In the genomic region with DNA sequence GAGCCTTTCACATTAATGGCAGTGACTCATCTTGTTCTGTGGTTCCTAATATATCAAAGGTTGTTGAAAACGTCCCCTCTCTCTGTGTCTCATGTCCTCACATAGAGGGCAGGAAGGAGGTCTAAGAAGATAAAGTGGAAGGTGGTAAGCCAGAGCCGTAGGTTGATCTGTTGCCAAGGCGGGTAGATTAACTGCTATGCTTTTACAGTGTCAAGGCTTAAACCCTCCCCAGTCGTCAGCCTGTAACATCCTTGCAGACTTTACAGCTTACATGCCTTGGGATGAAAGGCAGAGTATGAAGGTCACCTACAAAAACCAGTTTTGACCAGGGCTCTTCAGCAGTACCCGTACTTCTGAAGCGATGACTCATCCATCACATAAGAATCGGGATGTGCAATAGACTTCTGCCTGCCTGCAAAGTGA, we compare ENCODE assay signal across 13 mouse cellular contexts. TPM values are rescaled to one million over a fixed set of nuclear protein-coding genes. Genes with fewer than 3 reads are reported as not detected.
DNase-seq lines count a peak whose midpoint lies in the region; ATAC-seq and TF ChIP-seq lines count a peak whose summit lies in the region.
"Had no signal": no experiment of that assay in that cellular context is flagged by ENCODE, and none has a peak within 500 bp of the region (broad histone marks: within the 10 kb centered on the region; RNA-seq: fewer than 3 reads in every experiment).

No protein-coding gene starts in this region.

- H3K4me3 ChIP-seq in heart, embryonic 16.5 days (ENCODE audit: low read length) = no peak overlapping the region
- no peak overlapping the region for H3K4me3 ChIP-seq in G1E (ENCODE audit: low read depth, low read length)
- peak overlapping the region; percentile 0 for H3K4me3 ChIP-seq in megakaryocyte, embryonic 14.5 days (replicated peaks)
- no peak overlapping the region for H3K4me3 ChIP-seq in midbrain, embryonic 13.5 days (replicated peaks)
- H3K4me3 ChIP-seq: hindbrain, embryonic 10.5 days; kidney, embryonic 15.5 days; limb, embryonic 15.5 days had no signal

- 42% methylated on average over 7 of the region's 7 CpGs for WGBS in heart, embryonic 16.5 days
- 91% methylated on average over 7 of the region's 7 CpGs for WGBS in midbrain, embryonic 13.5 days

- intact Hi-C loops in heart, postnatal 10 days (cut with DNase I) = no loop called here

- no peaks in the 10 kb centered on the region for H3K27me3 ChIP-seq in heart, embryonic 16.5 days (ENCODE audit: control insufficient read depth, insufficient read depth, low read length)
- no peaks in the 10 kb centered on the region for H3K27me3 ChIP-seq in G1E (ENCODE audit: insufficient read depth, low read length)
- no peaks in the 10 kb centered on the region for H3K27me3 ChIP-seq in megakaryocyte, embryonic 14.5 days (replicated peaks)
- H3K27me3 ChIP-seq in midbrain, embryonic 13.5 days = no peaks in the 10 kb centered on the region
- H3K27me3 ChIP-seq: kidney, embryonic 15.5 days; limb, embryonic 15.5 days had no signal

- ATAC-seq in heart, embryonic 16.5 days (replicated peaks; ENCODE audit: extremely low read depth, insufficient read depth, low FRiP score) = 0 out of 2 replicates have a peak, but pooled peaks have one; percentile 14
- ATAC-seq in G1E (ENCODE audit: extremely low read depth, insufficient number of reproducible peaks, low FRiP score, poor library complexity, severe bottlenecking) = 0 out of 2 replicates have a peak, but pooled peaks have one; percentile 9
- peak; percentile 74 for ATAC-seq in common myeloid progenitor, adult 5-6 weeks (replicated peaks; ENCODE audit: low read depth, poor library complexity, severe bottlenecking)
- ATAC-seq in midbrain, embryonic 13.5 days = no peak

- no peaks in the 10 kb centered on the region for H3K36me3 ChIP-seq in heart, embryonic 16.5 days (ENCODE audit: control insufficient read depth, insufficient read depth)
- no peaks in the 10 kb centered on the region for H3K36me3 ChIP-seq in G1E (replicated peaks)
- peaks cover 7% of the 10 kb centered on the region for H3K36me3 ChIP-seq in megakaryocyte, embryonic 14.5 days (replicated peaks; ENCODE audit: low read length)
- H3K36me3 ChIP-seq in midbrain, embryonic 13.5 days = no peaks in the 10 kb centered on the region
- H3K36me3 ChIP-seq: hindbrain, embryonic 10.5 days; kidney, embryonic 15.5 days; limb, embryonic 15.5 days had no signal

- TF ChIP-seq CTCF in G1E (IDR thresholded peaks at IDR 0.05; ENCODE audit: low read depth, low read length) = no peak

- no peak overlapping the region for H3K9ac ChIP-seq in heart, embryonic 16.5 days (ENCODE audit: low read length)
- no peak overlapping the region for H3K9ac ChIP-seq in midbrain, embryonic 13.5 days (replicated peaks)
- H3K9ac ChIP-seq: kidney, embryonic 15.5 days; limb, embryonic 15.5 days had no signal

- H3K9me3 ChIP-seq in heart, embryonic 16.5 days (replicated peaks; ENCODE audit: control insufficient read depth, low read length) = no peaks in the 10 kb centered on the region
- H3K9me3 ChIP-seq in G1E (replicated peaks) = no peaks in the 10 kb centered on the region
- H3K9me3 ChIP-seq in megakaryocyte, embryonic 14.5 days = no peaks in the 10 kb centered on the region
- H3K9me3 ChIP-seq in midbrain, embryonic 13.5 days = no peaks in the 10 kb centered on the region
- H3K9me3 ChIP-seq: hindbrain, embryonic 10.5 days; kidney, embryonic 15.5 days; limb, embryonic 15.5 days had no signal

- H3K4me2 ChIP-seq in heart, embryonic 16.5 days (ENCODE audit: low read depth, low read length) = no peak overlapping the region
- no peak overlapping the region for H3K4me2 ChIP-seq in midbrain, embryonic 13.5 days (replicated peaks)
- H3K4me2 ChIP-seq: kidney, embryonic 15.5 days; limb, embryonic 15.5 days had no signal

- no peak overlapping the region for H3K27ac ChIP-seq in heart, embryonic 16.5 days (ENCODE audit: low read length)
- no peak overlapping the region for H3K27ac ChIP-seq in midbrain, embryonic 13.5 days
- H3K27ac ChIP-seq: hindbrain, embryonic 10.5 days; kidney, embryonic 15.5 days; limb, embryonic 15.5 days had no signal

- no peak for DNase-seq in heart, postnatal 10 days
- DNase-seq in G1E (ENCODE audit: low spot score) = no peak
- no peak for DNase-seq in testis, postnatal 10 days (ENCODE audit: low spot score)
- DNase-seq in kidney, adult 8-10 months = no peak
- DNase-seq: gastrocnemius, postnatal 36 days; midbrain, embryonic 14.5 days had no signal

- H3K4me1 ChIP-seq in heart, embryonic 16.5 days (ENCODE audit: control insufficient read depth, insufficient read depth, low read length) = no peaks in the 10 kb centered on the region; the same call in 1 of the 2 replicates
- peaks cover 63% of the 10 kb centered on the region for H3K4me1 ChIP-seq in G1E (ENCODE audit: insufficient read depth, low read depth, low read length)
- peaks cover 62% of the 10 kb centered on the region for H3K4me1 ChIP-seq in megakaryocyte, embryonic 14.5 days
- H3K4me1 ChIP-seq in midbrain, embryonic 13.5 days (replicated peaks) = peaks cover 14% of the 10 kb centered on the region

RNA-seq across cellular contexts. Expression of a gene that starts 7.1 kb away (rescaled TPM):
- 76.3 and 93.0 TPM in 2 replicates for polyA plus RNA-seq in heart, embryonic 16.5 days (2015; fragmentation: Nextera tagmentation; extraction: Ambion mirVana)
- 10 to 100 TPM; 71.5 to 71.6 TPM for total RNA-seq in heart, postnatal 10 days (2021)
- total RNA-seq in G1E (2014; fragmentation: Nextera tagmentation) (418 and 451 TPM in 2 replicates), G1E (2017) (149 and 155 TPM in 2 replicates)
- 88.8 and 95.1 TPM in 2 replicates for polyA plus RNA-seq in G1E (2012)
- total RNA-seq in common myeloid progenitor, adult 5-6 weeks (2017) = 237 and 246 TPM in 2 replicates
- polyA plus RNA-seq in megakaryocyte, embryonic 14.5 days (2012; ENCODE audit: insufficient read depth, low replicate concordance) = 98.5 and 119 TPM in 2 replicates
- 94.8 and 121 TPM in 2 replicates for polyA plus RNA-seq in midbrain, embryonic 13.5 days (2015; fragmentation: Nextera tagmentation; extraction: Ambion mirVana)
